Mouse (Mus musculus) right cerebral cortex, adult 18-20 months (tissue): Measurements from ENCODE around the gene Smoc1.
A peak's percentile ranks its signal among the peaks of the same experiment; 100 is the strongest.

Experiments used
- DNase-seq: peaks from one replicate; pipeline ENCODE4 v3.0.0; 2022; ENCODE audit warnings: mixed read lengths

Smoc1 gene

DNA sequence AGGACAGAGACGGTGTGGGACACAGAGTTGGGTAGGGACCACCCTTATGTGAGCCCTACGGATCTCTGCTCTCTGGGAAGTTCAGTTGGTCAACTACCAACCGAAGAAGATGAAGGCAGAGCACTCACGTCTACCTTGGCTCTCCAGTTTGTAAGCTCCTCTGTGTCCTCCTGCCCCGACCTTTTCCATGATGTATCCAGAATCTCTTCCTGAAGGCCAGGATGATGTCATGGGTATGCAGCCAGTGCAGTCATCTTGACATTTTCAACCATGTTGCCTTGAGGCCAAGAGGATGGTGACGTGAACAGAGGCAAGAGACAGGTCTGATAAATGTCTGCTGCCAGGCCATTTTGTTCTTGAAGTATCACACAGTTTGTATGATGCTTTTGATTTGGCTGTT lies 111.6 kb downstream of the Smoc1 start:
- DNase-seq: no peak

DNA sequence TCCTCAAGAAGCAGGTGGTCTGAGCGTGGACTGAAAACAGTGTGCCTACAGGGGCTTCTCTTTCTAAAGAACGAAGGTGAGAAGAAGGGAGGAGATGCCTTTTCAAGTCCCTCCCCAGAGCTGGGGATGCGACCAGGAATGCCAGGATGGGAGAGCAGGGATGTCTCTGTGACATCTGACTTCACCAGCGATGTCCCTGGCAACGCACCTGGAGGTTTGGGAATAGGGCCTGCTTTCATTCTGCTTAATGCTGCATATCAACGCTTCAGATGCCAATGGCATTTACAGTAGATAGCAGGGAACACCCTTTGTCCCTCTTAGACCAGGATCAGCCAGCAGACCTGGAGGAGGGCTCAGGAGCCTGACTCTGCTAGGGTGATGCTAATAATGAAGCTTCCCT lies 112.9 kb downstream of the Smoc1 start:
- no peak for DNase-seq

DNA sequence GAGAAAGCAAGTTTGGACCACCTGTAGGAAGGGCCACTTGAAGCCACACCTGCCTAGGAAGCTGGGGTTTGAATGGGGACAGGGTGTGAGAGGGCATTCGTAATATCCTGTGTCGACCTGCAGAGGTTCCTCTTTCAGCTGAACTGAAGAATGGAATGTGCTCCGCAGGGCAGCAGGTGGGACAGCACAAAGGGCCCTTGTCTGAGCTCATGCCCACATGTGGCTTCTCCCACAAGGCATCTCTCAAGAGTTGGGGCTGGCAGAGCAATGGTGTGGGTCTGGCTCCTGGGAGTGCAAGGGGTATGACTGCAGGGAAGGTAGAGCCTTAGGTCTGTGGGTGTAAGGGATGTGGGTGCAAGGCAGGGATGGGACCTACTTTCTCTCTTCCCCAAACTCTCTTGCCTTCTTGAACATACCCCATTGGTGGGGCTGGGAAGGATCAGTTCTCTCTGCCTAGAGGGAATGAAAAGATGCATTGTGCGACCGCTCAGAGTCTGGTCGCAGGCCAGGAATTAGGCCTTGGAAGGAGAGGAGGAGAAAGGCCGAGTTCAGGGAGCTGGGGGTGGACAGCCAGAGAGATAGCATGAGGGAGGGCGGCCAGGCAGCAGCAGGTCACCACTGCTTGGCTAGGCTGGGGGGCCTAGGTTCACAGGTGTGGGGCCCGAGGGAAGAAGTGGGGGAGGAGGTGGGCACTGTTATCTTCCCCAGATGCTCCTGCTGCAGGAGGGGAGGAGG lies 114.2 kb downstream of the Smoc1 start:
- peak; percentile 38 for DNase-seq

DNA sequence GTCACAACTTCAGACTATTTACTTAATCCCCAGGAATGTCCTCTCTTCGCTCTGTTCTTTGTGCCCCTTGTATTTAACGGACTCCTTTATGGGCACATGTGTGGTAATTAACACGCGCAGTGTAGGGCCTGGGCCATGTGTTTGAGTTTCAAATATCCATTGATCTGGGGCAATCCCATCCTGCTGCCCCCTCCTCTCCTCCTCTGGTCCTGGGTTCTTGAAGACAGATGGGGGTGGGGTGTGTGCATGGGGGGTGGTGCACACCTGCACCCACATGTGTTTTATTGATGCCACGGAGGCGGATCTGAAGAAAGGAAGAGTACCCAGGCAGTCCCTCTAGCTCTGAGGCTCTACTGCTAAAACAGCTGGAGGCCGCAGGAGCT lies 114.7 kb downstream of the Smoc1 start:
- no peak for DNase-seq

DNA sequence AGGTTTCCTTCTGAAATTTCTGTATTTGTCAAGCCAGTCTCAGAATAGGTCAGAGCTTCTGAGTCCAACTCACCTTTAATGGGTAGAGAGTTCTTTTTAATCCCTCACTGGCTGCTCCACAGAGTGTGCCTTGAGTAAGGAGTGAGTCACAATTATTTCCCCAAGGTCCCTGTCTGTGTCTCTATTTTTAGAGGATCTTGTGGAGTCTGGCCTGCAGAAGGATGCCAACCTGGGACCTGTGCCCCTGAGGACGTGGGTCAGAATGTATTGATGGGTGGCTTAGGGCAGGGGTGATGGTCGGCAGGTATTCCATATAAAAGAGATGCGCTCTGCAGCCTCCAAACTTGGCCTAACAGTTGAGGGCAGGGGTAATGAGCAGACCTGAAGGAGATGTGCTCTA lies 115.6 kb downstream of the Smoc1 start:
- DNase-seq: no peak

DNA sequence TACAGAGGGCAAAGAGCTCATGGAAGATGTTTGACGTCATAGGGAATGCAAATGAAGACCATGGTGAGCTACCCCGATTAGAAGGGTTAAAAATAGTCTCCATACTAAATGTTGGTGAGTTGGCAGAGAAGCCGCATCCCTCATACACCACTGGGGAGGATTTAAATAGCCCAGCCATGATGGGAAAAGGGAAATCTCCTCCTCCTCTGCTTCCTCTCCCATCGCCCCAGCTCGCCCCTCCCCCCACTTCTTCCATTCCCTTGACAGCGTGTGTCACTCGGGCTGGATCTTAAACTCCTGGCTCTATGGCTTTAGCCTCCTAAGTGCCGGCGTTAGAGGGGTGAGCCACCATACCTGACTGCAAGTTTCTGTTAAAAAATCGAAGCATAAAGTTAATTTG lies 117.6 kb downstream of the Smoc1 start:
- DNase-seq: no peak

DNA sequence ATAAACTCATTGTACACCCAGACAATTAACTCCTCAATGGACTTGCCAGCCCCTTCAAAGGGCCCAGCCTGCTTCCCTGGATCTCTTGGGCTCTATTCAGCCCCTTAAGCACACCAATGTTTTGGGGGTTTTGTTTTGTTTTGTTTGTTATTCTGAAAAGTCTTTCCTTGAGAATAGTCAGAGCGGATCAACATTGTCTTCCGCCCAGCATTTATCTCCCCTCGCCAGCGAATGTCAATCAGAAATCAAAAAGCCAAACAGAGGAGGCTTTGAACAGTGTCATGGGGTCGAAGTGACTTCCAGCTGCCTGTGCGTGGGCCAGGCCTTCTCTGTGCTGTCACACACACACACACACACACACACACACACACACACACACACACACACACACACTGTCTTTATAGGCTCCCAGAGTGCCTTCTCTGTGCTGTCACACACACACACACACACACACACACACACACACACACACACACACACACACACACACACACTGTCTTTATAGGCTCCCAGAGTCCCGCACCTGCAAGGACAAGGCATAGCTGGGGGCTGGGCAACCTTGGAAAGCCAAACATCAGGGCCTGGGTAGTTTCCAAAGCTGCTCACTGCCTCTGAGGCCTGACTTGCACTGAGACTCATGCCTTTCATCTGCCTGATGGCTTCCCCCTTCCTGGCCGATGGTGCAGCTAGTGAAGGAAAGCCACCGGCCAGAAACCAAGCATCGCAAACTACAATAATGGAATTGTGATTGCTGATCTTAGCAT lies 120.0 kb downstream of the Smoc1 start:
- no peak for DNase-seq

DNA sequence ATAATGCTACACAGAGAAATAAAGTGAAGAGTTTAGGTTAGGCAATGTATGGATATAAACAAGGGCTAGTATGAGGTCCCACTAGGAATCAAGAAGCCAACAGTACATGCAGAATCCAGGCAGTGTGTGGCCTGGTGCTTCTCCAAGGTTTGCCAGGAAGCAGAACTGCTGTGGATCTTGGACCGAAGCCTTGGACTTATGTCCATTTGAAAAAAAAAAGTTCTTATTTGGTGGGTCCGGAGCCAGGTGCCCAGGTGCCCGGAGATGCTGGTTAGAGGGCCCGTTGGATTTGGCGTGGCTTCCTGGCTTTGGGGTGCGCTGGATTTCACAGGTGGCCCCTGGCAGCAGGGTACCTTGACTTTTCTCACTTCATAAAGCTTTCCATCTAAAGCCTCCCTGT lies 121.3 kb downstream of the Smoc1 start:
- DNase-seq: no peak

DNA sequence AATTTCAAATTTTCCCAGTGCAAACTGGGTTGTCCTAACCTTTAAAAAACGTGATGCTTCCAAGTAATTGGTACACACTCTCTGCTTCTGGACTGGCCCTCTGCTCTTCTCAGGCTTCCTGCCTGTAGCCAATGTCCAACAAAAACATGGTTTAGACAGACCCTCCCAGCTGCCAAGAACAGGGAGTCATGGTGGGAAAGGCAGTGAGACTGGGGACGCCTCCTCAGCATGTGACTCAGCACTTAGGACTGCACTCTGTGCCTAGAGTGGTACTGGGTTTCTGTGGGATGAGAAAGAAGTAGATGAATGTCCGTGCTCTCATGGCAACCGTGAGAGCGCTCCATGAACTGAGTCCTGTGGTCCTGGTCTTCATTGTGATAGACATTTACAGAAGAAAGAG lies 124.3 kb downstream of the Smoc1 start:
- no peak for DNase-seq

DNA sequence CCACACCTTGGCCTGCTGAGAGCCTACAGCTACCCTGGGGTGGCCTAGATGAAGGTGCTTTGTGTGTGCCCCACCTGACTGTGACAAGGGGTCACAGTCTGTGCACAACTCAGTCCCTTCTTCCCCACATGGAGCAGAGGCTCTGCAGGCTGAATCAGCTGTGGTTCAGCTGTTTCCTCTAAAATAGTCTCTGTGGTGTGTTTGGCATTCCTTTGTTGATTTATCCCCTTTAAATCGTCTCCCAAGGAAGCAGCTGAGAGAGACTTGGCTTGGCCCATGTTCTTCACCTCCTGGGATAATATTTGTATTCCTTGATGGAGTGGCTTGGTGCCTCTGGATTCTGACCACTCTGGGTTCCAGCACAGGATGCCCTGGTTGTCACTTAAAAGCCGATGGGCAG lies 125.5 kb downstream of the Smoc1 start:
- DNase-seq: no peak

DNA sequence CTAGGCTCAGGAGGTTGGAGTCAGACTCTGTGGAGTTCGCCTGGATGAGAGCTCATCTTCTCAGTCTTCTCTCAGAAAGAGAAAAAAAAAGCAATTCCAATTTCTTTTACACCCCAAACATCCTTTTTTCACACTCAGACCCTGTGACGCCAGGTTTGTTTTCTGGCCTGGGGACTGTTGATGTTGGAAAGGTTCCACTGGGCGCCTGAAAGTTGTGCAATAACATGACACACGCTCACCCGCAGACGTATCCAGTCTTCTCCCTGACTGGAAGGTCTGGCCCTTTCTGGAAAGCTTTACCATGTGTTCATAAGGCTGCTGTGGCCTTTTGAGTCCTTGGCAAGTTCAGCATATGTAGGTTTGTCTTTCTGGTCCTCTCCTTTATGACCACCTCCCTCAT lies 129.1 kb downstream of the Smoc1 start:
- DNase-seq: no peak

DNA sequence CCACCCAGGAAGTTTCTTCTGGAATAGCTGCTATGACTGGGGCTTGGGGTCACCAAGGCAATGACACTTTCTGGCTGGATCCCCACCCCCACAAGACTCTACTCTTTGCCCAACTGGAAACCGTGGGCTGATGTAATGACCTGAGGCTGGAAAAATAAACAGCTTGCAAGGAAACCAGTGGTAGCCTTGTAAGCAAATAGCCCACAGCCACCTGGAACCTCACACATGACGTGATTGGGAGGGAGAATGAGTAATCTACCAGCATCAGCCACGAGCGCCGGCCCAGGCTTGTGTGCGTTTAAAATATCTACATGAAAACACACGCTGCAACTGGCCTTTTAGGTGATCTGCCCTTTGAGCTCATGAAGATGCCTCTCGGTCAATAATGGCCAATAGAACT lies 130.2 kb downstream of the Smoc1 start:
- no peak for DNase-seq

DNA sequence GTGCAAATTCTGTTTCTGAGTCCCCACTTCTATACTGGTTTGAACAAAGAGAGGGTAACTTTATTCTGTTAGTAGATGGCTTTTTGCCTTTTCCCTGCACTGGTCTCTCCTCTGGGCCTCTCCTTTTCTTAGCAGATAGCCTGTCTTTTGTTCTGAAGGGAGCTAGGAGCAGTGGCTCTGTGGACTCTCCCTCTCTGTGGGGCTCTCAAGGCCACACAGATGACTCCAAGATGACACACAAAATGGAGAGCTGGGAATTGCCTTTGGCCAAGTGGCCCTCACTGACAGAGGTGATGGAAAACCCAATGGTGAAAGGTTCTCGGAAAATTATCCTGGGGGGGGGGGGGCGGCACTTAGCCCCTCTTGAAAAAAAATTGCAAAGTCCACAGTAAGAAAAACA lies 133.3 kb downstream of the Smoc1 start:
- no peak for DNase-seq

DNA sequence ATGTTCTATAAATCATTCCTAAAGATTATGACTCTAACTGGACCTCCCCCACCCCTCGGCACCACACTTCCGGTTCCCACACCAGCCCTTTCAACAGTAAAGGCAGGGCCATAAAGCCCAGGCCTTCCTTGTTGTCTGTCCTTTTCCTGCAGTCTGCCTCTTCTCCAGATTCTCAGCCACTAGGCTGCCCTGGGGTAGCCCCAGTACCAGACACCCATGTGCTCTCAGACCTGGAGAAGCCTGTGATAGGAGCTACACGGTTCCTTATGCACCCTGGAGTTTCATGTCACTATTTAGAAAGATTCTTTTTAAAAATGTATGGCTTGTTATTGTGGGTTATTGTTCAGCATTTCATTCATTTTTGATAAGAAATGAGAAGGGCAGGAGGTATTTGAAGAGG lies 133.8 kb downstream of the Smoc1 start:
- DNase-seq: no peak

DNA sequence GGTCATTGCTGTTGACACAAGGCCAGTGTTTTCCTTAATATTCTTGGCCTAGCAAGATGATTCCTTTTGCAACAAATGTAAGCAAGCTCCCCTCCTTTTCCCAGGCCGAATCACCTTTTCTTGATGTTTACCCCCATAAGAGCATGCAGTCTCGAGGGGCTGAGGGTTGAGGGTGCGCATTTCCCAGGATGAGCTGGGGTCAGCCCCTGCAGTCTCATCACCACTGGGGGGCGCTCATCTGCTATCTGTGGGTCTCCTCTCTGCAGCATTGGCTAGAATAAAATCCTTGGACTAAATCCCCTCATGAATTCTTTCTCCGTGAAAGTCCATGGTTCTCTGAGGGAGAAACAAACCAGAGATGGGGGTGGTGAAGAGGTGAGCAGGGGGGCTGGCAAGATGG lies 134.2 kb downstream of the Smoc1 start:
- DNase-seq: peak; percentile 14

DNA sequence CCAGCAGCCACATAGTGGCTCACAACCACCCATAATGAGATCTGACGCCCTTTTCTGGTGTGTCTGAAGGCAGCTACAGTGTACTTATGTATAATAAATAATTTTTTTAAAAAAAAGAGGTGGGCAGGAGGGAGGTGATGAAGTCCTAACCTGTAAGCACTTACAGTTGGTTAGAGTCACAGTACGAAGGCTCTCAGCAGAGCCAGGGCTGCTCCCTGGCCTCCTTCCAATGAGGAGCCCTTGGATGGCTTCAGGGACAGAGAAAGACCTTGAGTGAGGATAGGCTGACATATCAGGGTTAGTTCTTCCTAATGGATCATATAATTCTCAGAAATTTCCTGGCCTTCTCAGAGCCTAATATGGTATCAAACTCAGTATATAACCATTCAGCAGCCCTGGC lies 134.7 kb downstream of the Smoc1 start:
- DNase-seq: no peak

DNA sequence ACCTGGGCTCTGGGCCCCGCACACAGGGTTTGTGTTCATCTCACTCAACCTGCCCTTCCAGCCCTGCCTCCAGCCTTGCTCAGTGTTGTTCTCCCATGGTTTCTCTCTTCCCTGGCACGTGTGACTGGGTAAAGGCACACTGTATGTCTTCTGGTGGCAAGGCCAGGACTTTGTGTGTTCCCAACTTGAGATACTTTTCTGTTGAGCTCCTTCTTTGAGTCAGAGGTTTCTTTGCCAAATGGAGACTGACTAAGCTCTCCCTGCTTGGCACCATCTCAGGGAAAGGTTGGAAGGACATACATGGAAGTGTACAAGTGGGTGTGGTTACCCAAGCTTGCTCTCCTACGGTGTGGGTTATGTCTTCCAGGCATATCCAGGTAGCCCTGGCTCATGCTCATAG lies 136.5 kb downstream of the Smoc1 start:
- no peak for DNase-seq

DNA sequence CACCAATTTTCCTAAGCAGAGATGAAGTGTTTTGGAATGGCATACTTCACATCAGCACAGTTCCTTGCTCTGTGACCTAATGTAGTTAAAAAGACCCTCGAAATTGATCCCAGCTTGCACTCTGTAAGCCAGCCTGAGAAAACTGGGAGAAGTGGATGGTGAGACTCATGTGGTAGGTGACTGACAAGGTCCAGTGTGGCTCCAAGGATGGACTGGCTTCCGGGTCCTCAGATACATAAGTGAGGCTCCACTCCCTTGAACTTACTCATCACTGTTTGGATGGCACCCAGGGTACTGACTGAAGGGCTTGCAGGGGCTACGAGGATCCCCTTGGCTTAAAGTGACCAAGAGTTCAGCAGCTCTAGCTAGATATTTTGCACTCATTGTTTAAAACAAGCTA lies 137.0 kb downstream of the Smoc1 start:
- DNase-seq: no peak

DNA sequence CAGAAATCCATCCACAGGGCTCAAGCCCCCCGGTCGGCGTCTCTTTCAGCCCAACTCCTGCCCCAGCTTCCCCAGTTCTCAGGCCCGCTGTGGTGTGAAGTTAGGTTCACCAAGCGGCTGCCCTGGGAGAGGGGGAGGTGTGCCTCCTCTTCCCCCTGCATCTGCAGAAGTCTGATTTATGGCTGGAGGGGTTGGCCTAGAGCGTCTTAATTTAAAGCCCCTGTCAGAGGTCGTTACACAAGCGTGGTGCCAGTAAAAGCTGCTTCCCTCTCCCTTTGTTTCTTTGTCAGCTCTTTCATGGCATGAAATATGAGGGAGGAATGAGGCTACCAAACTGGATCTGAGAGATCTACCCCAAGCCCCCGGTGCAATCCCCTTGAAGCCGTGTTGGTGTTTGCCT lies 139.5 kb downstream of the Smoc1 start:
- DNase-seq: no peak

DNA sequence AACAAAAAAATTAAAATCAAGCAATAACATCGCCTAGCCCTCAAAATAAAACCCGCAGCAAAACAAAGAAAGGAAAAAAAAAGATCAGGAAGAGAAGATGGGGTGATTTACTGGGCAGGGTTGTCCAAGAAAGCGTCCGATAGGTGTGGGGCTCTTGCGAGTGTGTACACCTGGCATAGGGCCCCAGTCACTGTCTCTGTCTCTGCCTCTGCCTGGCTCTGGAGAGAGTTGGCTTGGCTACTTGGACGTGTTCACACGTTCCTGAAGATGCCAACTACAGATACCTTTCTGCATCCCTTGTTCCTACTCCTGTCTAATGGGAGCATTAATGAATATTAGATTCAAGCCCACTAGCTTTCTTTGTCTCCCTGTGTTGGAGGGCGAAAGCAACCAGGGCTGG lies 140.0 kb downstream of the Smoc1 start:
- DNase-seq: no peak

DNA sequence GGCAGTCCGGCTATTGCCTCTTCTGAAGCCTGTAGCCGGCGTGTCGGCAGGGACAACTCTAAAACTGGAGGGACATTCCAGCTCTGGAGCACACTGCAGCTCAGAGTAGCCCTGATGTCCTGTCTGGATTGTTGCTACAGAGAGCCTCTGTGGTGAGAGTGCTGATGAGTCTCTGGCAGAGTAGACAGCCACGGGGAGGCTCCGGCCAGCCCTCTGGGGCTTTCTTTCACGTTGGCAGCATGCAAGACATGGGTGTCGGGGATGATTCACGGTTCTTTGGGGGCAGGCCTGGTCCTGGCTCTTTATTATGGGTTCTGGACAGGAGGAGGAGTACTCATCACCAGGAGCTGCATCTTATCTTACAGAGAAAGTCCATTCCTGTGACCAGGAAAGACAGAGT lies 140.5 kb downstream of the Smoc1 start:
- DNase-seq: no peak

DNA sequence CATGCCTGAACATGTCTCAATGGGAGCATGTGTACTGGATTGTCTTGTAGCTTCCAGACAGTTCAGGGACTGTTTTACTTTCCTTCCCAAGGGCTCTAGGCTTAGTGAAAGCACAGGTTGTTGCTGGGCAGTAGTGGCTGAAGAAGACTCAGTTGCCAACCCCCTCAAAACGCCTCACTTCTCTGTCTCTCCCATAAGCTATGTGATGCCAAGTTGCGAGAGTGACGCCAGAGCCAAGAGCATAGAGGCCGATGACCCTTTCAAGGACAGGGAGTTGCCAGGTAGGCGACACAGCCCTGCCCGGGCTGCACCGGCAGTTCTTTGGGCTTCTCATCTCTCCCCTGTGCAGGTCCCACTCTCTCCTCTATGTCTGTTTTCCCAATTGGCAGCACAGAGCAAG lies 141.4 kb downstream of the Smoc1 start:
- no peak for DNase-seq

DNA sequence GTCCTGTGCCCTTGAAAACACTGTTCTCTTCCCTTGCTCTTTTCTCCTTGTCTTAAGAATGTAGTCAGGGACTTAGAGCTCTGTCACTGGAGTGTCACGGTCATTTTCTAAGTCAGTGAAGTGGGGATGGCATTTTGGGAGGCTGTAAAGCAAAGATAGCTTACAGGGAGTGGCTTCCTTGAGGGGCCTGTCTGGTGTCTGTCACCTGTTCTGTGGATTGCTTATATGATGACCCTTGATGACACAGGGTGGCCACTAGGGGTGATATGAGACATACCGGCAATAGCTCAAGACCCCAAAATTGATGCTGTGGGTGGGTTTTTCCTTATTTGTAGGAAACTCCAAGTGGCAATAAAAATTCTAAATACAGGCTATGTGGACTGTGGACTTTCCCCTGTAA lies 141.9 kb downstream of the Smoc1 start:
- no peak for DNase-seq

DNA sequence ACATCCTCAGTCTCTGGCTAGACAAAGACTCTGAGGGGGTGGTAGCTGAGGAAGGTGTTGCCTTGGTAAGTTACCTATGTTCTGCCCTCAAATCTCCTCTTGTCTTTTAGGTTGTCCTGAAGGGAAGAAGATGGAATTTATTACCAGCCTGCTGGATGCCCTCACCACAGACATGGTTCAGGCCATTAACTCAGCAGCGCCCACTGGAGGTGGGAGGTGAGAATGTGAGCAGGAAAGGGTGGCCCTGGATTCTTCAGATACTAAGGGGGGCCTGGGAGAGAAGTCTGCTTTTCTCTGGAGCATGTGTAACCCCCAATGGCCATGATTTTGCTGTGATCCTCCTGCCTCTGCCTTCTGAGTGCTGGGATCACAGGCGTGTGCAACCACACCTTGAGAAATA lies 143.5 kb downstream of the Smoc1 start:
- DNase-seq: no peak

DNA sequence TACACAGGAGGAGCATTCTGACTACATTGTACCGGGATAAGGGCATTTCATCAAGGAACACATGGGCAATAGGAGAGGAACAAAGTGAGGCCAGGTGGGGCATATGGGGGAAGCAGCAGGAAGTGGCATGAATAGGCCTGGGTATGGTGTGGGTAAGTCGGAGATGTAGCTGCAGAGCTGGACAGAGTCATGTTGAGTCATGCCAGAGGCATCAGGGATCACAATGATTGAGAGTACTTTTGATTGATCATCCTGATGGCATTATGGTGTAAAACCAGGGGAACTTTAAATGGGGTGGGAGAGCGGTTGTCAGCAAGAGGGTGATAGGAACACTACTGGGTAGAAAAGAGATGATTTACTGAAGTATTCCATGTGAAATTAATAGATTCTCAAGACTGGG lies 146.4 kb downstream of the Smoc1 start:
- DNase-seq: no peak
